Mouse (Mus musculus) forebrain, embryonic 15.5 days (tissue): ENCODE data around the gene Ngly1. TPM values are rescaled to one million over a fixed set of nuclear protein-coding genes. Genes with fewer than 3 reads are reported as not detected.

ENCODE experiments used
- ATAC-seq: fragments of 200-750 bp; cut with Nextera tagmentation; replicated peaks from 2 replicates; pipeline ENCODE4 v1.8.0; 2017; ENCODE audit warnings: mild to moderate bottlenecking, moderate TSS enrichment, moderate library complexity
- H3K27ac ChIP-seq: fragments of 300-500 bp; sonication (generic); replicated peaks from 2 replicates; pipeline ENCODE4 v1.5.1; 2015; ENCODE audit warnings: mild to moderate bottlenecking, inconsistent platforms
- H3K27me3 ChIP-seq: fragments of 300-500 bp; sonication (generic); 2 replicates; pipeline ENCODE4 v1.6.1; 2015; ENCODE audit warnings: inconsistent platforms
- H3K36me3 ChIP-seq: fragments of 300-500 bp; sonication (generic); 2 replicates; pipeline ENCODE4 v1.6.1; 2015; ENCODE audit warnings: mild to moderate bottlenecking, inconsistent platforms
- H3K4me1 ChIP-seq: fragments of 300-500 bp; sonication (generic); 2 replicates; pipeline ENCODE4 v1.6.1; 2015; ENCODE audit warnings: inconsistent platforms
- H3K4me2 ChIP-seq: fragments of 300-500 bp; sonication (generic); replicated peaks from 2 replicates; pipeline ENCODE4 v1.6.1; 2015; ENCODE audit warnings: mild to moderate bottlenecking, inconsistent platforms
- H3K4me3 ChIP-seq: fragments of 300-500 bp; sonication (generic); 2 replicates; pipeline ENCODE4 v1.5.1; 2015; ENCODE audit warnings: mild to moderate bottlenecking, inconsistent platforms
- H3K9ac ChIP-seq: fragments of 300-500 bp; sonication (generic); replicated peaks from 2 replicates; pipeline ENCODE4 v1.6.1; 2015; ENCODE audit warnings: mild to moderate bottlenecking, inconsistent platforms
- H3K9me3 ChIP-seq: fragments of 300-500 bp; sonication (generic); 2 replicates; pipeline ENCODE4 v1.6.1; 2016; ENCODE audit warnings: inconsistent platforms
- WGBS: fragments of 180-500 bp; shearing (Covaris S2); methylation state at CpG from one replicate; pipeline ENCODE4 v1.1.7; 2015; ENCODE audit warnings: mixed read lengths; 5-methylcytosine and 5-hydroxymethylcytosine counted together
- polyA plus RNA-seq: library from polyadenylated mRNA; unstranded; fragments of >200 nt; fragmentation: Nextera tagmentation; extraction: Ambion mirVana; gene quantifications from 2 replicates; pipeline ENCODE4 v1.2.1, GENCODE M21; 2015

Ngly1 gene
- polyA plus RNA-seq, 1 experiment from 2014 or later, result 26.4 TPM

GRCm38 (mm10) chr14:16347505-16347904 lies 98.4 kb downstream of the Ngly1 start:
- no peak overlapping the region for H3K27ac ChIP-seq
- no peaks in the 10 kb centered on the region for H3K9me3 ChIP-seq
- H3K4me1 ChIP-seq, result no peaks in the 10 kb centered on the region
- no peak overlapping the region for H3K4me2 ChIP-seq
- ATAC-seq, result no peak
- no peak overlapping the region for H3K9ac ChIP-seq
- H3K27me3 ChIP-seq, result no peaks in the 10 kb centered on the region
- H3K36me3 ChIP-seq, result no peaks in the 10 kb centered on the region
- H3K4me3 ChIP-seq, result no peak overlapping the region
- 74% methylated on average over 9 of the region's 9 CpGs for WGBS

GRCm38 (mm10) chr14:16359704-16360103 lies 110.6 kb downstream of the Ngly1 start:
- Histone ChIP-seq H3K9ac (no peak overlapping the region), H3K4me2 (no peak overlapping the region), H3K27me3 (no peaks in the 10 kb centered on the region), H3K9me3 (no peaks in the 10 kb centered on the region), H3K36me3 (no peaks in the 10 kb centered on the region), H3K4me1 (peaks cover 8% of the 10 kb centered on the region), H3K4me3 (no peak overlapping the region), H3K27ac (no peak overlapping the region)
- ATAC-seq, result no peak
- WGBS, result 88% methylated on average over 1 of the region's 1 CpGs

Other genes starting within 250 kb of the Ngly1 start
- 1.7 and 1.9 TPM in 2 replicates for gene Oxsm, start 528 bp downstream of the Ngly1 start, polyA plus RNA-seq
- gene Top2b, start 115.9 kb downstream of the Ngly1 start, polyA plus RNA-seq, result 113 and 124 TPM in 2 replicates